Mouse (Mus musculus) midbrain, postnatal 0 days (tissue): ENCODE results near the gene AC109138.7. TPM values are rescaled to one million over a fixed set of nuclear protein-coding genes. Genes with fewer than 3 reads are reported as not detected.
A peak's percentile ranks its signal among the peaks of the same experiment; 100 is the strongest.

Source experiments
- ATAC-seq: fragments of 200-750 bp; cut with Nextera tagmentation; 2 replicates; pipeline ENCODE4 v1.8.0; 2017; ENCODE audit warnings: moderate number of reproducible peaks, mild to moderate bottlenecking, moderate TSS enrichment, moderate library complexity; ENCODE audit not compliant: low FRiP score
- DNase-seq: peaks from one replicate; pipeline ENCODE4 v3.0.0-alpha.2; 2015; ENCODE audit warnings: low spot score
- H3K27ac ChIP-seq: fragments of 300-500 bp; sonication (generic); 2 replicates; pipeline ENCODE4 v1.5.1; 2014; ENCODE audit warnings: low read depth, mild to moderate bottlenecking, low read length, mixed read lengths
- H3K27me3 ChIP-seq: fragments of 300-500 bp; sonication (generic); 2 replicates; pipeline ENCODE4 v1.6.1; 2014; ENCODE audit warnings: low read length, control low read depth, mixed read lengths; ENCODE audit not compliant: insufficient read depth
- H3K36me3 ChIP-seq: fragments of 300-500 bp; sonication (generic); 2 replicates; pipeline ENCODE4 v1.6.1; 2014; ENCODE audit warnings: low read length, control low read depth, mixed read lengths; ENCODE audit not compliant: insufficient read depth
- H3K4me1 ChIP-seq: fragments of 300-500 bp; sonication (generic); 2 replicates; pipeline ENCODE4 v1.6.1; 2014; ENCODE audit warnings: mild to moderate bottlenecking, control low read depth, antibody characterized with exemption, low read length, mixed read lengths; ENCODE audit not compliant: insufficient read depth
- H3K4me2 ChIP-seq: fragments of 300-500 bp; sonication (generic); 2 replicates; pipeline ENCODE4 v1.6.1; 2014; ENCODE audit warnings: low read depth, mild to moderate bottlenecking, low read length, mixed read lengths; ENCODE audit not compliant: poor library complexity, severe bottlenecking
- H3K4me3 ChIP-seq: fragments of 300-500 bp; sonication (generic); 2 replicates; pipeline ENCODE4 v1.5.1; 2014; ENCODE audit warnings: low read depth, mild to moderate bottlenecking, low read length, moderate library complexity
- H3K9ac ChIP-seq: fragments of 300-500 bp; sonication (generic); replicated peaks from 2 replicates; pipeline ENCODE4 v1.6.1; 2014; ENCODE audit warnings: mild to moderate bottlenecking, low read length, moderate library complexity, mixed read lengths; ENCODE audit not compliant: poor library complexity, severe bottlenecking
- H3K9me3 ChIP-seq: fragments of 300-500 bp; sonication (generic); 2 replicates; pipeline ENCODE4 v1.6.1; 2016; ENCODE audit warnings: low read length, control low read depth
- CTCF ChIP-seq: IDR thresholded peaks from 2 replicates; pipeline ENCODE4 v1.5.1; 2016; ENCODE audit warnings: antibody characterized with exemption, mild to moderate bottlenecking
- WGBS: fragments of 180-500 bp; shearing (Covaris S2); extraction: QIAGEN DNeasy Blood & Tissue Kit; methylation state at CpG from one replicate; pipeline ENCODE4 v1.1.7; 2014; 5-methylcytosine and 5-hydroxymethylcytosine counted together
- polyA plus RNA-seq: library from polyadenylated mRNA; unstranded; fragments of >200 nt; fragmentation: Nextera tagmentation; extraction: Ambion mirVana; gene quantifications from 2 replicates; pipeline ENCODE4 v1.2.1, GENCODE M21; 2015
- total RNA-seq: library from RNA; depleted of rRNA; stranded (reverse); fragments of >200 nt; gene quantifications from 2 replicates; pipeline ENCODE4 v1.2.3, GENCODE M21; 2014

AC109138.7 gene
- total and polyA plus RNA-seq, 2 experiments from 2014 or later: not detected

DNA sequence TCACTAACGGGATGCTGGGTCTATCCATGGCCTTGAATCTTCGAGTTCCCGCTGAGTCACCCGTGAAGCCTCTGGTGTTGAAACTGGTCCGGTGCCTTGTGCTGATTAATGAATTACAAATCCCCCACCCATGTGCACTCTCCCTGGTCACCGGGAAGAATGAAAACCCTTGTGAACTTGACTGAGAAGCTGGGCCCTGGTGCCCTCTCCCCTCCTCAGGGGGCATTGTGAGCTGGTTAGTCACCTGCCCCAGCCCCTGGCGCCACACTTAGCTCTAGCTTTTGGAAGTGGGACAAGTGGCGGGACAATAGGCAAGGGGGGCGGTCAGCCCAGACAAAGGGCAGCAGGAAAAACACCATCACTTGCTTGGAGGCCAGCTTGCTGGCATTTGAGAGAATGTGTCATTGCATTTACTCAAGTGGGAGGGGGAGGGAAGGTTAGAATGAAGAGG is 608 bp upstream of the AC109138.7 start:
- ATAC-seq (no peak), DNase-seq (no peak)
- no peak for TF ChIP-seq CTCF
- H3K36me3 ChIP-seq: no peaks in the 10 kb centered on the region
- peaks cover 44% of the 10 kb centered on the region for H3K27me3 ChIP-seq
- H3K9me3 ChIP-seq: no peaks in the 10 kb centered on the region
- peak overlapping the region; percentile 91; the same call in 1 of the 2 replicates for H3K4me2 ChIP-seq
- no peak overlapping the region for H3K9ac ChIP-seq
- H3K27ac ChIP-seq: no peak overlapping the region
- peaks cover 7% of the 10 kb centered on the region; the same call in 1 of the 2 replicates for H3K4me1 ChIP-seq
- H3K4me3 ChIP-seq: no peak overlapping the region
- WGBS: 8% methylated on average over 9 of the region's 9 CpGs

DNA sequence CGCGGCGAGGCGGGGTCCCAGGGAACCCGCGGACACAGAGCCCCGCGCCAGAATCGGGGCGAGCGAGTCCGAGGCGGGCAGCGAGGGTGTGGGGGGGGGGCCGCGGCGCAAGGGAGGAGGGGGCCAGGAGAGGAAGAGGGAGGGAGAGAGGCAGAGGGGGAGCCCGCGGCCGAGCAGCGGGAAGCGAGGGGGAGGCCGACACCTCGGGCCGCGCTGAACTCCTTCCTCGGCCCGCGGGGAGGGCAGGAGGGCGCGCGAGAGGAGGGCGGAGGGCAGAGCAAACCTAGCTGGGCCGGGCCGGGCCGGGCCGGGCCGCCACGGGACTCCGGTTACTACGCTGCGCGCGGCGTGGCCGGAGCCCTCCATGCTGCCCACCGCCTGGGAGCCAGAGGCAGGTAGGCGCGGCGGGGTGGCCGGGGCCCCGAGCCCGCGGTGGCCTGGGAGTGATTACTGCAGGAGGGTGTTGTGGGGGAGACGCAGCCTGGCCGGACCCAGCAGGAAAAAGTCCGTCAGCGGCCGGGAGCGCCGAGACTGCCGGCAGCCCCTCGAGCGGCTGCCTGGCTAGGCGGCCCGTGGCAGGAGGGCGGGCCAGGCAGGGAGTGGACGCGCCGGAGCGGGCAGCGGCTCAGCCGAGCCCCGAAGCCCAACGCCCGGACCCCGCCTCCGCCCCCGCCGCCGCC is 754 bp downstream of the AC109138.7 start:
- no peak for TF ChIP-seq CTCF
- Histone ChIP-seq H3K27me3 (peaks cover 44% of the 10 kb centered on the region), H3K4me1 (peaks cover 7% of the 10 kb centered on the region; the same call in 1 of the 2 replicates), H3K9me3 (no peaks in the 10 kb centered on the region), H3K27ac (no peak overlapping the region), H3K9ac (peak overlapping the region; percentile 59), H3K4me2 (peak overlapping the region; percentile 91), H3K36me3 (no peaks in the 10 kb centered on the region), H3K4me3 (peak overlapping the region; percentile 39)
- ATAC-seq: 0 out of 2 replicates have a peak, but pooled peaks have one; percentile 24
- DNase-seq: no peak
- 0% methylated on average over 44 of the region's 81 CpGs for WGBS

DNA sequence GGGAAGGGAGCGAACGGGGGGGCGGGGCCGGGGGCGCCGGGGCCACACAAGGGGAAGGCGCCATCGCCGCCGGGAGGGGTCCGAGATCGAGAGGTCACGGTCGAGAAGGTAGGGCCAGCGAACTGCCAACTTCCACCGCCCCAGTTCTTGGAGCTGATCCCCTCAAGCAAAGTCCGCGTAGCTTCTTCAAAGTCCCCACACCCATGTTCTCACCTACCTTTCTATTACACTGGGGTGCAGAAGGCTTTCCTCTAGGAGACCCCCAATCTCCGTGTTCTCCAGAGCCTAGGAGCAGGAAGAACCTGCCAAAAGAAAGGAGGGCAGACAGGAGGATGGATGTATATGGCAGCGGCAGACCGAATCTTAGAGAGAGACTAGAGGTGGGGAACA is 1.3 kb downstream of the AC109138.7 start:
- peak overlapping the region; percentile 39 for H3K4me3 ChIP-seq
- H3K4me2 ChIP-seq: peak overlapping the region; percentile 91
- peaks cover 44% of the 10 kb centered on the region for H3K27me3 ChIP-seq
- DNase-seq (no peak), ATAC-seq (no peak)
- H3K9me3 ChIP-seq: no peaks in the 10 kb centered on the region
- H3K4me1 ChIP-seq: peaks cover 7% of the 10 kb centered on the region; the same call in 1 of the 2 replicates
- TF ChIP-seq CTCF: no peak
- 7% methylated on average over 13 of the region's 21 CpGs for WGBS
- no peaks in the 10 kb centered on the region for H3K36me3 ChIP-seq
- peak overlapping the region; percentile 59 for H3K9ac ChIP-seq
- no peak overlapping the region for H3K27ac ChIP-seq

DNA sequence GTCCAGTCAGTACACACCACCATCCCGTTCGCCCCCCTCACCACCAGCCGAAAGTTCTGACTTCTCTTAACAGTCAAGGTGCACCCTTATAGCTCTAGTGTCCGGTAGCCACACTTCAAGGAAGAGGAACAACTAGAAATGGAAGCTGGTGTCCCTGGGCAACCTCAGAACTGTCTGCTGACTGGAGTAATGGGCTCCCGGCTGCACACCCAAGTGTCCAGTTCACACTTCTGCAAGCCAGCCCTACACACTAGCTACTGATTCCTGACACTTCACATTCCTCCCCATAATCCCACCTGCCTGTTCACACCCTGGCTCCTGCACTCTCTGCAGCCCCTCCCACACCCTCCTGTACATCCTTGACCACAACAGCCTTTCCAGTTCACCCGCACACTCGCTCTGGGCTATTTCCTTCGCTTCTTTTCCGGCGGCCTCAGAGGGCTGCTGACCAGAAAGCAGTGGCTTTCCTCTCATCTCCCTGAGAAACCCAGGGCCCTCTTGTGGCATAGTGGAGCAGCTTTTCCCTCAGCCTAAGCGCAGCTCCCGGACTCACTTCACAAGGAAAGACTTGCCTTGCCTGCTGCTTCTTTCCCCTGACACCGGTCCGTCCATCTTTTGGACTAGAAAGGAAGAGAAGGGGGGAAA is 2.0 kb downstream of the AC109138.7 start:
- H3K4me2 ChIP-seq: peak overlapping the region; percentile 9; the same call in 1 of the 2 replicates
- ATAC-seq: no peak
- 0 out of 2 replicates have a peak overlapping the region, but pooled peaks have one; percentile 2 for H3K4me3 ChIP-seq
- peaks cover 44% of the 10 kb centered on the region for H3K27me3 ChIP-seq
- peak; percentile 65 for DNase-seq
- TF ChIP-seq CTCF: peak; percentile 72
- no peaks in the 10 kb centered on the region for H3K36me3 ChIP-seq
- no peak overlapping the region for H3K27ac ChIP-seq
- 20% methylated on average over 14 of the region's 14 CpGs for WGBS
- H3K9me3 ChIP-seq: no peaks in the 10 kb centered on the region
- peaks cover 7% of the 10 kb centered on the region; the same call in 1 of the 2 replicates for H3K4me1 ChIP-seq
- no peak overlapping the region for H3K9ac ChIP-seq

DNA sequence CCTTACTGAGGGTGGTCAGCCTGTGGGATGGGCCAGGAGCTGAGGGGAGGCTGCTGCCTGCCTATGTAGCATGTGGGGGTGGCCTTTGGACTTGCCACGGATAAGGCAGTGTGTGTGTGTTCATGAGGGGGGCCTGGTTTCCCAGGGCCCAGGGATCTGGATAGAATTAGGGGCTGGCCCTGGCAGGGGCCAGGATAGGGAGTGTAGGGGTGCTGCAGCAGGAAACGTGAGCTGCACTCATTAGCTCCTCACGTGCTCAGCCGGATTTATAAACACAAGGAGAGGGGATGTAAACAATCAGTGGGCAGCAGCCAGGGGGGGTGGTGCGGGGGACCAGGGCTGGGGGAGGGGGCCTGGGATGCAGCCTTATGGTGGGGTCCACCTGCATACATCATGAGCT is 3.0 kb downstream of the AC109138.7 start:
- Histone ChIP-seq H3K27me3 (peaks cover 35% of the 10 kb centered on the region), H3K36me3 (no peaks in the 10 kb centered on the region), H3K9ac (no peak overlapping the region), H3K4me2 (no peak overlapping the region), H3K4me1 (peaks cover 7% of the 10 kb centered on the region; the same call in 1 of the 2 replicates), H3K9me3 (no peaks in the 10 kb centered on the region), H3K4me3 (no peak overlapping the region), H3K27ac (no peak overlapping the region)
- ATAC-seq (no peak), DNase-seq (no peak)
- WGBS: 16% methylated on average over 5 of the region's 5 CpGs
- TF ChIP-seq CTCF: no peak

DNA sequence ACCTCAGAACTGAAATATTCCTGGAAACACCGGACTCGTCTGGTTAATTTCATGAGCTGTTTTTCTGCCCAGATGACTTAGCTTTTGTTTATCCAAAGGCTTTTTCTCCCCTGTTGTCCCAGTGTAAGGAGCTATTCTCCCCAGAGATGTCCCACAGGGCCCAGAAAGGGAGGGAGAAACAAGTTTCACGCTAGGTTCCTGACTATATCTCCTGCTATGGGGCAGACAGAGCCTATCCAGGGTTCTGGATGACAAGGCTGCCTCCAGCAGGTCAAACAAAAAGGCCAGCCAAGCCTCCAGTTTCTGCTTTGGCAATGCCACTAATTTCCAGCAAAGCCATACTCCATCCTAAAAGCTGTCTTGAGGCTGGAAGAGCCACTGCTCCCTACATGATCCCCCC is 3.7 kb downstream of the AC109138.7 start:
- 42% methylated on average over 3 of the region's 3 CpGs for WGBS
- DNase-seq (no peak), ATAC-seq (no peak)
- peaks cover 32% of the 10 kb centered on the region for H3K27me3 ChIP-seq
- no peak for TF ChIP-seq CTCF
- no peaks in the 10 kb centered on the region for H3K9me3 ChIP-seq
- no peak overlapping the region for H3K27ac ChIP-seq
- no peaks in the 10 kb centered on the region for H3K36me3 ChIP-seq
- H3K9ac ChIP-seq: no peak overlapping the region
- H3K4me3 ChIP-seq: no peak overlapping the region
- H3K4me1 ChIP-seq: peaks cover 7% of the 10 kb centered on the region; the same call in 1 of the 2 replicates
- H3K4me2 ChIP-seq: no peak overlapping the region
